Mouse (Mus musculus): ENCODE measurements at regions not wholly inside any gene's neighbourhood (a gene's known extent, or its start where the extent isn't known, plus 50 kb on each side); places are given as distances from the start of the nearest gene placed in this dataset.

- no peak for DNase-seq (ENCODE audit: low read depth)
These were observed 134.6 kb downstream of the Sh2d4b start for GRCm38 (mm10) chr14:40758441-40758840.

GRCm38 (mm10) chr14:40740541-40740940 lies 152.5 kb downstream of the Sh2d4b start:
- DNase-seq (ENCODE audit: low read depth): no peak

GRCm38 (mm10) chr14:40731861-40732260 lies 161.2 kb downstream of the Sh2d4b start:
- DNase-seq (ENCODE audit: low read depth): no peak

GRCm38 (mm10) chr14:40708981-40709531 lies 184.0 kb downstream of the Sh2d4b start:
- no peak for DNase-seq (ENCODE audit: low read depth)

- no peak for DNase-seq (ENCODE audit: low read depth)
These were observed 185.6 kb downstream of the Sh2d4b start for GRCm38 (mm10) chr14:40707419-40707818.

GRCm38 (mm10) chr14:40703451-40703850 lies 189.6 kb downstream of the Sh2d4b start:
- DNase-seq (ENCODE audit: low read depth): no peak

GRCm38 (mm10) chr14:40681711-40682110 lies 211.4 kb downstream of the Sh2d4b start:
- DNase-seq (ENCODE audit: low read depth): peak; percentile 17

GRCm38 (mm10) chr14:40653558-40653957 lies 239.5 kb downstream of the Sh2d4b start:
- DNase-seq (ENCODE audit: low read depth): no peak

Data from induced T-regulatory cell, adult 2 months (primary cell).